Mouse (Mus musculus): Measurements from ENCODE around the gene Cgnl1.

DNA sequence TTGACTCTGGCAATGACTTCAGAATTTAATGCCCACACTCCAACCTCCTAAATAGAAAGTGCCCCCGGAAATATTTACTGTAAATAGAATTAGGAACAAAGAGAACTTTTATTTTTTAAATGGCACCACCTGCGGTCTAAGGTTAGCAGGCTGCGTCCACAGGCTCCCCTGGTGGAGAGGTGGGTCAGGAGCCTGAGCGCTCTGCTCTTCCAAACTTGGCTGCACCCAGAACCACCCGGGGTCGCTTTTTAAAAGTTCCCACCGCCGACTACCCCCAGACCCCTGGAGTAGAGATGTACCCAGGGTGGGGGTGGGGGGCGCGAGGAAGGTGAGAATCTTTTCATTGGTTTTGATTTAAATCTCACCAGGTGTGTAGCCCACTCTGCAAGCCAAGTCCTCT is 918 bp downstream of the Cgnl1 start:
- TF ChIP-seq CTCF (IDR thresholded peaks at IDR 0.05; ENCODE audit: extremely low read depth, insufficient read depth, insufficient read length, insufficient replicate concordance) (no peak), POLR2A (IDR thresholded peaks at IDR 0.05; ENCODE audit: low read depth, low read length) (no peak)

Measured in spleen, adult 2 months (tissue).